16 mouse cellular contexts compared by ENCODE assay signal in the genomic region with DNA sequence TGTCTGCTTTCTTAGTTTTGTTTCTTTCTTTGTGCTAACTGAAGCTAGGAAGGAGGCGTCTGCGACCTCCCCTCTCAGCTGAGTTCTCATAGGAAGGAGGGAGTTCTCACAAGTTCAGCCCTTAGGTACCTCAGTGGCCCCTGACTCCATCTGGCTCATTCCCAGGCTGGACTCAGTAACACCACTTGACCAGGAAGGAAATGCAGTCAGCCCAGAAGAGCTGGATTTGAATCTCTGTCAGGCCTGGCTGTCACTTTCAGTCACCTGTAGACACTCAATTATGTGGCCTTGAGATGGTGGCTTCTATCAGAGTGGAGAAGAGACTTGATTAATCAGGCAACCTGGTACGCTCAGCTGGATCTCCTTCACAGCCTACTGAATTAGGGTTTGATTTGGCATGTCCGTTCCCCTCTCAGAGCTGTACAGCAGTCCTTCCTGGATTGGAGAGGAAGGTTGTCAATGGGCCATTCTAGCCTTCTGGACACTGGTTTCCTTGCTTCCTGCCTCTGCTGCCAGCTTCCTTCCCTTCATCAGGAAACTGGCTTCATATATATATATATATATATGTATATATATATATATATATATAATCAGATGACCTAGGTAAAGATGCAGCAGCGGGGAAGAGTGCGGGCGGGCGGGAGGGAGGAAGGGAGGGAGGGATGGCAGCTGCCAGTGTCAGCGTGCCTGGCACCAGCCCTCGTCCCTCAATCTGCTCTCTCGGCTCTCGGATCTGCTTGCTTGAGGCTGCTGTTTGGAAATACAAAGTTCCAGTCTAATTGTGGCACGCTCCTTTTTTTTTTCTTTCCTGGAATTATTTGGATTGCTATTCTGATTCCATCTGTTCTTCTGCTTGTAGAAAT. TPM values are rescaled to one million over a fixed set of nuclear protein-coding genes. Genes with fewer than 3 reads are reported as not detected.
A peak's percentile ranks its signal among the peaks of the same experiment; 100 is the strongest.
DNase-seq lines count a peak whose midpoint lies in the region; ATAC-seq and TF ChIP-seq lines count a peak whose summit lies in the region.
"Had no signal": no experiment of that assay in that cellular context is flagged by ENCODE, and none has a peak within 500 bp of the region (broad histone marks: within the 10 kb centered on the region; RNA-seq: fewer than 3 reads in every experiment).

No protein-coding gene starts in this region.

- peaks cover 2% of the 10 kb centered on the region; the same call in 1 of the 2 replicates for H3K4me1 ChIP-seq in hindbrain, embryonic 14.5 days (replicated peaks; ENCODE audit: control insufficient read depth, insufficient read depth, low read length)
- no peaks in the 10 kb centered on the region for H3K4me1 ChIP-seq in hindbrain, embryonic 11.5 days (replicated peaks; ENCODE audit: control insufficient read depth, insufficient read depth, low read length)
- H3K4me1 ChIP-seq in neural tube, embryonic 15.5 days: peaks cover 9% of the 10 kb centered on the region
- no peaks in the 10 kb centered on the region for H3K4me1 ChIP-seq in kidney, embryonic 14.5 days (ENCODE audit: control insufficient read depth, insufficient read depth, low read length)

- no peak overlapping the region for H3K9ac ChIP-seq in hindbrain, embryonic 14.5 days
- no peak overlapping the region for H3K9ac ChIP-seq in hindbrain, embryonic 11.5 days (ENCODE audit: low read depth, low read length)
- H3K9ac ChIP-seq in neural tube, embryonic 15.5 days (replicated peaks): no peak overlapping the region
- H3K9ac ChIP-seq in kidney, embryonic 14.5 days (ENCODE audit: low read depth, low read length): no peak overlapping the region
- H3K9ac ChIP-seq: embryonic facial prominence, embryonic 12.5 days; limb, embryonic 13.5 days; lung, embryonic 14.5 days; midbrain, embryonic 13.5 days had no signal

- H3K27me3 ChIP-seq in hindbrain, embryonic 14.5 days (ENCODE audit: control insufficient read depth, insufficient read depth, low read length): no peaks in the 10 kb centered on the region
- H3K27me3 ChIP-seq in hindbrain, embryonic 11.5 days (ENCODE audit: control insufficient read depth, insufficient read depth, low read length): no peaks in the 10 kb centered on the region
- H3K27me3 ChIP-seq in neural tube, embryonic 15.5 days (replicated peaks): no peaks in the 10 kb centered on the region
- no peaks in the 10 kb centered on the region for H3K27me3 ChIP-seq in kidney, embryonic 14.5 days (ENCODE audit: control insufficient read depth, insufficient read depth, low read length)
- H3K27me3 ChIP-seq: embryonic facial prominence, embryonic 12.5 days; limb, embryonic 13.5 days; midbrain, embryonic 13.5 days had no signal

- H3K36me3 ChIP-seq in hindbrain, embryonic 14.5 days (replicated peaks; ENCODE audit: control insufficient read depth, insufficient read depth): no peaks in the 10 kb centered on the region
- no peaks in the 10 kb centered on the region for H3K36me3 ChIP-seq in hindbrain, embryonic 11.5 days (ENCODE audit: control insufficient read depth, insufficient read depth, low read length)
- no peaks in the 10 kb centered on the region for H3K36me3 ChIP-seq in neural tube, embryonic 15.5 days
- no peaks in the 10 kb centered on the region for H3K36me3 ChIP-seq in kidney, embryonic 14.5 days (ENCODE audit: control insufficient read depth, insufficient read depth, low read length)
- H3K36me3 ChIP-seq: embryonic facial prominence, embryonic 12.5 days; limb, embryonic 13.5 days; midbrain, embryonic 13.5 days had no signal

- H3K4me2 ChIP-seq in hindbrain, embryonic 14.5 days (replicated peaks): no peak overlapping the region
- H3K4me2 ChIP-seq in hindbrain, embryonic 11.5 days (replicated peaks; ENCODE audit: low read depth, low read length): no peak overlapping the region
- H3K4me2 ChIP-seq in neural tube, embryonic 15.5 days: no peak overlapping the region
- no peak overlapping the region for H3K4me2 ChIP-seq in kidney, embryonic 14.5 days (replicated peaks; ENCODE audit: low read depth, low read length)
- H3K4me2 ChIP-seq: embryonic facial prominence, embryonic 12.5 days; heart, embryonic 11.5 days; limb, embryonic 13.5 days; lung, embryonic 14.5 days; midbrain, embryonic 13.5 days had no signal

- peak overlapping the region; percentile 32 for H3K27ac ChIP-seq in hindbrain, embryonic 14.5 days
- no peak overlapping the region for H3K27ac ChIP-seq in hindbrain, embryonic 11.5 days (ENCODE audit: low read depth, low read length)
- H3K27ac ChIP-seq in neural tube, embryonic 15.5 days (replicated peaks): peak overlapping the region; percentile 24; the same call in 1 of the 2 replicates
- H3K27ac ChIP-seq in layer of hippocampus, adult 2 months: peak overlapping the region; percentile 80
- no peak overlapping the region for H3K27ac ChIP-seq in kidney, embryonic 14.5 days (ENCODE audit: low read depth, low read length)
- H3K27ac ChIP-seq: embryonic facial prominence, embryonic 12.5 days; limb, embryonic 13.5 days had no signal

- no peaks in the 10 kb centered on the region for H3K9me3 ChIP-seq in hindbrain, embryonic 14.5 days (ENCODE audit: control insufficient read depth, low read length)
- no peaks in the 10 kb centered on the region for H3K9me3 ChIP-seq in hindbrain, embryonic 11.5 days (ENCODE audit: control insufficient read depth, low read length)
- no peaks in the 10 kb centered on the region for H3K9me3 ChIP-seq in neural tube, embryonic 15.5 days (replicated peaks)
- H3K9me3 ChIP-seq in kidney, embryonic 14.5 days (ENCODE audit: control insufficient read depth, low read length): no peaks in the 10 kb centered on the region
- H3K9me3 ChIP-seq: embryonic facial prominence, embryonic 12.5 days; limb, embryonic 13.5 days; midbrain, embryonic 13.5 days had no signal

- WGBS in hindbrain, embryonic 14.5 days: 75% methylated on average over 13 of the region's 13 CpGs
- 82% methylated on average over 10 of the region's 13 CpGs for WGBS in hindbrain, embryonic 11.5 days
- WGBS in neural tube, embryonic 15.5 days: 77% methylated on average over 13 of the region's 13 CpGs
- WGBS in kidney, embryonic 14.5 days: 81% methylated on average over 12 of the region's 13 CpGs

- no peak overlapping the region for H3K4me3 ChIP-seq in hindbrain, embryonic 14.5 days (replicated peaks; ENCODE audit: low read length)
- H3K4me3 ChIP-seq in hindbrain, embryonic 11.5 days (ENCODE audit: low read depth, low read length): no peak overlapping the region
- H3K4me3 ChIP-seq in neural tube, embryonic 15.5 days (replicated peaks): no peak overlapping the region
- H3K4me3 ChIP-seq in layer of hippocampus, adult 2 months: no peak overlapping the region
- H3K4me3 ChIP-seq in kidney, embryonic 14.5 days (ENCODE audit: low read length): no peak overlapping the region
- H3K4me3 ChIP-seq: embryonic facial prominence, embryonic 12.5 days; limb, embryonic 13.5 days; midbrain, embryonic 13.5 days had no signal

- no peak for TF ChIP-seq CTCF in layer of hippocampus, adult 2 months (conservative IDR thresholded peaks at IDR 0.05)

- no peak for DNase-seq in hindbrain, embryonic 14.5 days (ENCODE audit: low spot score)
- DNase-seq in hindbrain, embryonic 11.5 days (ENCODE audit: low spot score): no peak
- DNase-seq in neural tube, embryonic 10.5 days (ENCODE audit: extremely low spot score, low spot score): no peak
- peak; percentile 69 for DNase-seq in cerebellum, adult 8-10 months
- DNase-seq in layer of hippocampus, adult 2 months (ENCODE audit: low spot score in 2 of 2): peak; percentile 31 to 41
- DNase-seq: kidney, postnatal 14 days; lung, embryonic 14.5 days; spleen, adult 18-20 months had no signal

- no peak for ATAC-seq in hindbrain, embryonic 14.5 days (ENCODE audit: low FRiP score)
- ATAC-seq in hindbrain, embryonic 11.5 days (ENCODE audit: low FRiP score): no peak
- ATAC-seq in neural tube, embryonic 15.5 days (ENCODE audit: low FRiP score): no peak
- no peak for ATAC-seq in kidney, embryonic 14.5 days (ENCODE audit: low FRiP score, low TSS enrichment)
- ATAC-seq in monocyte, adult 5-6 weeks (replicated peaks; ENCODE audit: insufficient number of reproducible peaks, low FRiP score, low TSS enrichment, poor library complexity, severe bottlenecking): no peak
- ATAC-seq: CD4-positive, CD25-positive, alpha-beta regulatory T cell, adult 4 months; midbrain, embryonic 13.5 days had no signal

RNA-seq across cellular contexts. Expression of a gene that starts 45.1 kb away (rescaled TPM):
- 26.6 and 27.4 TPM in 2 replicates for polyA plus RNA-seq in hindbrain, embryonic 14.5 days (2014; fragmentation: Nextera tagmentation; extraction: Ambion mirVana)
- 17.1 and 17.2 TPM in 2 replicates for polyA plus RNA-seq in hindbrain, embryonic 11.5 days (2014; fragmentation: Nextera tagmentation; extraction: Ambion mirVana)
- polyA plus RNA-seq in neural tube, embryonic 15.5 days (2015; fragmentation: Nextera tagmentation; extraction: Ambion mirVana): 20.3 and 24.2 TPM in 2 replicates
- 10 to 100 TPM; 49.7 to 51.1 TPM for total RNA-seq in layer of hippocampus, adult 2 months (2021)
- polyA plus RNA-seq in kidney, embryonic 14.5 days (2014; fragmentation: Nextera tagmentation; extraction: Ambion mirVana): 4.8 and 6.7 TPM in 2 replicates
- total RNA-seq in monocyte, adult 5-6 weeks (2017): 1.5 to 3.3 TPM (median 1.5 TPM) in 3 replicates

Comparison
In these comparisons a context has a peak if more than half of its experiments do, and no peak if none do; other contexts are left out.
1. H3K27ac ChIP-seq: peak in hindbrain, embryonic 14.5 days (single experiment), neural tube, embryonic 15.5 days (single experiment) and layer of hippocampus, adult 2 months (single experiment); none in hindbrain, embryonic 11.5 days (single experiment) and kidney, embryonic 14.5 days (single experiment).
2. DNase-seq: peak in cerebellum, adult 8-10 months (single experiment) and layer of hippocampus, adult 2 months (2 of 2); none in hindbrain, embryonic 14.5 days (single experiment), hindbrain, embryonic 11.5 days (single experiment) and neural tube, embryonic 10.5 days (single experiment).